Mouse (Mus musculus) kidney, adult 2 months (tissue): Measurements from ENCODE around the gene Bdh2. TPM values are rescaled to one million over a fixed set of nuclear protein-coding genes. Genes with fewer than 3 reads are reported as not detected.

Source experiments
- DNase-seq: peaks from one replicate; pipeline ENCODE4 v3.0.0; 2021
- H3K27ac ChIP-seq: fragments of 200-500 bp; 2 replicates; pipeline ENCODE4 v1.5.1; 2012; ENCODE audit warnings: low read depth, low read length, control low read depth, inconsistent platforms; ENCODE audit not compliant: insufficient read depth
- H3K27me3 ChIP-seq: fragments of 200-500 bp; replicated peaks from 2 replicates; pipeline ENCODE4 v1.6.1; 2012; ENCODE audit warnings: mild to moderate bottlenecking, moderate library complexity, low read length, inconsistent platforms; ENCODE audit not compliant: control insufficient read depth, insufficient read depth
- H3K36me3 ChIP-seq: fragments of 200-500 bp; 2 replicates; pipeline ENCODE4 v1.6.1; 2012; ENCODE audit warnings: mild to moderate bottlenecking, moderate library complexity, low read length, inconsistent platforms; ENCODE audit not compliant: control insufficient read depth, insufficient read depth
- H3K4me1 ChIP-seq: fragments of 200-500 bp; 2 replicates; pipeline ENCODE4 v1.6.1; 2011; ENCODE audit warnings: low read length; ENCODE audit not compliant: control insufficient read depth, insufficient read depth
- H3K4me3 ChIP-seq: fragments of 200-500 bp; 2 replicates; pipeline ENCODE4 v1.5.1; 2011; ENCODE audit warnings: mild to moderate bottlenecking, low read depth, low read length, control low read depth; ENCODE audit not compliant: insufficient read depth
- CTCF ChIP-seq: fragments of 200-500 bp; conservative IDR thresholded peaks from 2 replicates; pipeline ENCODE4 v1.5.1; 2011; ENCODE audit warnings: low read depth, mild to moderate bottlenecking, control low read depth, low read length, moderate library complexity, mixed read lengths; ENCODE audit not compliant: insufficient read depth, insufficient read length
- POLR2A ChIP-seq: fragments of 200-500 bp; IDR thresholded peaks from one replicate; pipeline ENCODE4 v1.6.1; 2011; ENCODE audit warnings: low read depth, low read length, control low read depth
- WGBS: fragments of 180-500 bp; shearing (Covaris S2); methylation state at CpG from one replicate; pipeline ENCODE4 v1.1.7; 2018; 5-methylcytosine and 5-hydroxymethylcytosine counted together
- polyA plus RNA-seq: library from polyadenylated mRNA; depleted of rRNA; stranded (reverse); fragments of >200 nt; gene quantifications from 2 replicates; pipeline ENCODE4 v1.2.3, GENCODE M21; 2012

Gene Bdh2
- polyA plus RNA-seq, 1 experiment = 284 TPM

DNA sequence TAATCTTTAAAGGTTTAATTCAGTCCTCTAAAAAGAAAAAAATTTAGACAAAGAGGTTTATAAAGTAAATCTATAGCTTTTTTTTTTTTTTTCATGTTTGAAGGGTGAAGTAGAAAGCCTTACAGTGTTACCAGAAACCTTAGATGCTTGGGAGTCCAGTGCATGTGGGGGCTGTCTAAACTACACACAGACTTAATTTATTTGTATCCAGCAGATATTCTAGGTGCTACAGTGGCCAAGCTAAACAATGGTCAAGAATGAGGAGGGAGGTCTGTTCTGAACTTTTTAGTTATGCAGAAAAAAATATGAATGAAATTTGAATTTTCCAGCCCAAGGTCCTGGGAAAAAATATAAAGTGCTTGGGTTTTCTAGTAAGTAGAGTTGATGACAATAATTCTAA lies 26.2 kb upstream of the Bdh2 start:
- no peaks in the 10 kb centered on the region for H3K27me3 ChIP-seq
- no peak for TF ChIP-seq CTCF
- no peak for TF ChIP-seq POLR2A
- H3K4me1 ChIP-seq = peaks cover 5% of the 10 kb centered on the region; the same call in 1 of the 2 replicates
- H3K4me3 ChIP-seq = no peak overlapping the region
- no peak for DNase-seq
- H3K27ac ChIP-seq = no peak overlapping the region
- H3K36me3 ChIP-seq = no peaks in the 10 kb centered on the region

DNA sequence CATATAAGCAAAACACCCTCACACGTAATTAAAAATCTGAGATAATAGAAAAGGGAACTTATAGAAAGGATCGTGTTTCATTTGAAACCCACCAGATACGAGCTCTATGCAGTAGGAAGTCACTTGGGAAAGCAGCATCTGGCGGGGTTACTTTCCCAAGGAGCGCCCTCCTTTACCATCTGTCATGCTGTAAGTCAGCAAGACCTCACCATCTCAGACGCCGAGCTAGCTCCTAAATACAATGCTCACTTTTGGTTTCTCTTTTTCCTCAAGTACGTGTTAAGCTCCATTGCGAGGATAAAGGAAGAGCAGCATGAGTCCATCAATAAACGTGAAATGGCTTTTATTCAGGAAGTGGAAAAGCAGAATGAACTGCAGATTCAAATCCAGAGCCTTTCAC lies 22.1 kb upstream of the Bdh2 start:
- DNase-seq = no peak
- Histone ChIP-seq H3K36me3 (no peaks in the 10 kb centered on the region), H3K4me1 (peaks cover 11% of the 10 kb centered on the region; the same call in 1 of the 2 replicates), H3K27ac (no peak overlapping the region), H3K27me3 (no peaks in the 10 kb centered on the region), H3K4me3 (no peak overlapping the region)
- TF ChIP-seq CTCF = no peak
- no peak for TF ChIP-seq POLR2A
- 94% methylated on average over 10 of the region's 10 CpGs for WGBS

DNA sequence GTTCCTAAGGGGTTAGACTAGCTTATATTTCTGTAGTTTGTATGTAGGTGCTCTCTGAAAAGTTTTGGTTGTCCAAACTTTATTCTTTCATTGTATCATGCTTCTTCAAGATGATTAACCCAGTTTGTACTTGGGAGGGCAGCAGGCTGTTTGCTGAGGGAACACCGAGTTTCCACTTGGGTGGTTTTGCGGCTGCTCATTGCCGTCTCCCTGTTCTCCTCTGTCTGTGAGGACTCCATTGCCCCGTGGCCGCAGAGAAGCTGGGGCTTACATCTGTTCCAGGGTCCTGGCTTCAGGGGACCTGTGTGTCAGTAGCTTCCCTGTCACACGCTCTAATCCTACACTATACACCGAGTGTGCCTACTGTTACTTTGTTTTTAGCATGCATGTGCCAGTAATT lies 20.8 kb upstream of the Bdh2 start:
- no peaks in the 10 kb centered on the region for H3K36me3 ChIP-seq
- H3K4me1 ChIP-seq = peaks cover 11% of the 10 kb centered on the region; the same call in 1 of the 2 replicates
- WGBS = 52% methylated on average over 7 of the region's 7 CpGs
- H3K27ac ChIP-seq = peak overlapping the region; percentile 61
- H3K4me3 ChIP-seq = no peak overlapping the region
- TF ChIP-seq POLR2A (no peak), CTCF (no peak)
- DNase-seq = peak; percentile 63
- no peaks in the 10 kb centered on the region for H3K27me3 ChIP-seq

DNA sequence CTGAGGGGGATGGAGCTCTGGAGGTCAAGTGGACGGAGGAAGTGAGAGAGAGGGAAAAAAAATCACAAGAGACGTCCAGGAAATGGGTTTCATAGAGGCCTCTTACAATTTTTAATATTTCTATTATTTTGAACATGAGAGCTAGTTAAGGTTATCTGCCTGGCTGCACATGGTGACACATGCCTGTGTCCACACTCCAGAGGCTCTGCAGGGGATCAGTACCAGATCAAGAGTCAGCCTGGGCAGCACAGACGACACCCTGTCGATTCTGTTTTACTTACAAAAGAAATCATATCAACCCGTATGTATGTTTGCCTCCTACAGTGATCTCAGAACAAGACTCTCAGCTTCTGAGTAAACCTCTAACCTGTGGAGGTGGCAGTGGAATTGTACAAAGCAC lies 12.4 kb upstream of the Bdh2 start:
- Histone ChIP-seq H3K27ac (peak overlapping the region; percentile 96), H3K36me3 (no peaks in the 10 kb centered on the region), H3K27me3 (no peaks in the 10 kb centered on the region), H3K4me3 (no peak overlapping the region), H3K4me1 (peaks cover 7% of the 10 kb centered on the region; the same call in 1 of the 2 replicates)
- 54% methylated on average over 5 of the region's 5 CpGs for WGBS
- DNase-seq = peak; percentile 64
- TF ChIP-seq CTCF (no peak), POLR2A (no peak)

DNA sequence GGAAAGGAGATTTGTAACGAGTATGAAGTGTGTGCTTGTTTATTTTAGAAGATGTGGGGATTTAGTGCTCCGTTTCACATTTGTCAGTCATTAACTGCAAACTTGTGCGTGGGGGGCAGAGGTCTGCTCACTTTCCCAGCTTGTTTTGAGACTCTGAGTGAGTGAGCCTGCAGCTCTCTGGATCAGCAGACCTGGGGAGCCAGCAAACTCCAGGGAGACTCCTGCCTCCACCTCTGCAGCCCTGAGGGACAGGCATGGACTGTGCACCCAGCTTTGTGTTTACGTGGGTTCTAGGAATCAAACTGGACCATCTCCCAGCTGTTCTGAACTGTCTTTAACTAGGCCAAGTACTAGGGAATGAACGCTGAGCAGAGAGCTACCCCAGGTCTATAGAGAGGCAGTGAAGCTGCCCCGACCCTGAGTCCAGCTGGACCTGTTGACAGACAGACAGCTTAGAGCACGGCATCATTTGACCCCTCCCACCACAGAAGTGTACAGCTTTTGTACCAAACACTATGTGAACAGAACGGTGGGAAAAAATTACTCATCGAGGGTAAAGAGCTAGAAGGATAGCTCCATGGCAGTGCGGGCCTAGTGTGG lies 11.5 kb upstream of the Bdh2 start:
- no peaks in the 10 kb centered on the region for H3K36me3 ChIP-seq
- H3K27ac ChIP-seq = peak overlapping the region; percentile 96
- WGBS = 42% methylated on average over 10 of the region's 10 CpGs
- no peak for TF ChIP-seq CTCF
- no peak for TF ChIP-seq POLR2A
- peaks cover 4% of the 10 kb centered on the region; the same call in 1 of the 2 replicates for H3K4me1 ChIP-seq
- peak; percentile 94 for DNase-seq
- H3K4me3 ChIP-seq = no peak overlapping the region
- H3K27me3 ChIP-seq = no peaks in the 10 kb centered on the region

DNA sequence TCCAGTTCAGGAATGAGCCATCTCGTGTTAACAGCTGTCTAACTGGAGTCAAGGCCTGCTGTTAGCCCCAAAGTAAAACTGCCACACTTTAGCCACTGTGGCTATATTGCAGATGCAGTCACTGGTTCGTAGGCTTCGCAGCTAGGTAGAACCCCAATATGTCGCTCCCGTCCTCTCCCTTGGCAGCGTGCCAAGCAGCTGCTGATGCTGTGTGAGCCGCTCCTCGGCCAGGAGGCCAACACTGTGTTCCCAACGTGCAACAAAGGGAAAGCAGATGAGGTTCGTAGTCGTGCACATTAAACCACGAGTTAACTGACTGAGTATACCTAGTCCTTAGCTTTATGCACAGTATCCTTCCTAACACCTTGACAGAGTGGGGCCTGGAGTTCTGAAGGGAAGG lies 8.4 kb upstream of the Bdh2 start:
- H3K27me3 ChIP-seq = no peaks in the 10 kb centered on the region
- DNase-seq = no peak
- no peaks in the 10 kb centered on the region for H3K36me3 ChIP-seq
- TF ChIP-seq POLR2A (no peak), CTCF (no peak)
- no peak overlapping the region for H3K4me3 ChIP-seq
- H3K4me1 ChIP-seq = peaks cover 4% of the 10 kb centered on the region; the same call in 1 of the 2 replicates
- no peak overlapping the region for H3K27ac ChIP-seq
- WGBS = 72% methylated on average over 12 of the region's 12 CpGs

DNA sequence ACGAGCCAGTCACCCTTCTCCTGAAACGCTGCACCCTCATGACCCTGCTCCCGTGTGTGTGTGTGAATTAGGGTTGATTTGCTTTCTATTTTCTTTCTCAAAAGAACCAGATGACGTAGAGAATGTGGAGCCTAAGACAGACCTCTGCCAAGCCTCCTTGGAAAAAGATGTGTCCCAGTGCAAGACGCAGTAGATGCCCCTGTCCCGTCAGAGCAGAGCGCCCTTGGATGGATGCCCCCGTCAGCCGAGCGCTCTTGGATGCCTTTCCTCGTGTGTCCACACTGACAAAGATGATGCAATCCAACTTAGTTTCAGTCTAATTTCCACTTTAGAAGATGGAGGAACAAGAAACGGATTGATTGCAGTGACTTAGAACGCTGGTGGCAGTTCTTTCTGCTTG lies 8.0 kb upstream of the Bdh2 start:
- Histone ChIP-seq H3K4me1 (peaks cover 4% of the 10 kb centered on the region; the same call in 1 of the 2 replicates), H3K4me3 (no peak overlapping the region), H3K27me3 (no peaks in the 10 kb centered on the region), H3K27ac (no peak overlapping the region), H3K36me3 (no peaks in the 10 kb centered on the region)
- DNase-seq = no peak
- TF ChIP-seq CTCF (no peak), POLR2A (no peak)
- 83% methylated on average over 13 of the region's 13 CpGs for WGBS

DNA sequence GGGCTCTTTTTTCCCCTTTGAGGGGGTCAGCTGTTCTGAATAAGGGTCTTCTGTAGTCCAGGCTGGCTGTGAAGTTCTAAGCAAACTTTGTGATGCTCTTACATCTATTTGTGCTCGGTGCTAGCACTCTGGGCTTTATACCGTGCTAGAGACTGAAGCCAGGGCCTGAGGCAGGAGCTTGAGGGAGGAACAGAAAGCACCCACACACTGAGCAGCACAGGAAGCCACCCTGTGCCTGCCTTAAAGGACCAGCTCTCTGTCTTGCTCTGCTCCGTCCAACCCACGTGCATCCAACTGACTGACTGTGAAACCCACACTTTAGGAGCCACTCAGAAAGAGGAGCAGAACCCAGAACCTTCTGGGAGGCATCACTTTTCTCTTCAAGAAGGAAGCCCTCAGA lies 861 bp upstream of the Bdh2 start:
- WGBS = 72% methylated on average over 4 of the region's 4 CpGs

More for the DNA sequence above, 861 bp upstream of the Bdh2 start:
- no peak overlapping the region for H3K27ac ChIP-seq
- DNase-seq = no peak
- no peak overlapping the region for H3K4me3 ChIP-seq
- no peak for TF ChIP-seq CTCF
- TF ChIP-seq POLR2A = no peak
- no peaks in the 10 kb centered on the region; the same call in 1 of the 2 replicates for H3K4me1 ChIP-seq
- H3K36me3 ChIP-seq = no peaks in the 10 kb centered on the region
- H3K27me3 ChIP-seq = no peaks in the 10 kb centered on the region
